Mouse (Mus musculus): Measurements from ENCODE around the gene Cdkal1. TPM values are rescaled to one million over a fixed set of nuclear protein-coding genes. Genes with fewer than 3 reads are reported as not detected.

Cdkal1 gene
- polyA plus RNA-seq, 1 experiment: 5.6 TPM

DNA sequence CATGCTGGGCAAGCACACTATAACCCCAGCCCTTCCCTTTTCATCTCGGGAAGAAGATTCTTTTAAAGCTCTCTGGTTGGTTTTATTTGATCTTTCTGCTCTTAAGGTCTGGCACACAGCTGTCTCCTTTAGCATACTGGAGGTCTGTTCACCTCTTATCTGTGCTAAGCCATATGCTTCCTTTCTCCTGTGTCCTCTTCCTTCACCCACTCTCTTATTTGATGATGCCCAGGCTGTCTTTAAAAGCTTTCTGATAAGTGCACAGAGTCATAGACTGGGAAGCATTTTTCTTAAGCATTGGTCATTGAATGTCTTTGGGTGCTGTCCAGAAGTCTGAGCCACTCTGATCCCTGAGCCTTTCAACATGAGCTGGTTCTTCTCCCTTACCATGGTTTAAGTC, 397.1 kb downstream of the Cdkal1 start:
- Histone ChIP-seq H3K4me3 (no peak overlapping the region), H3K27me3 (ENCODE audit: control insufficient read depth, insufficient read depth, insufficient read length) (no peaks in the 10 kb centered on the region), H3ac (ENCODE audit: control insufficient read depth, insufficient read length) (no peak overlapping the region), H3K79me2 (ENCODE audit: control insufficient read depth, insufficient read depth) (no peaks in the 10 kb centered on the region), H3K4me2 (ENCODE audit: low read depth) (no peak overlapping the region), H3K36me3 (ENCODE audit: control insufficient read depth, insufficient read depth) (no peaks in the 10 kb centered on the region)
- TF ChIP-seq E2F4 (IDR thresholded peaks at IDR 0.05; ENCODE audit: insufficient read depth) (no peak), REST (IDR thresholded peaks at IDR 0.05; ENCODE audit: insufficient read depth, insufficient read length) (no peak), POLR2A (IDR thresholded peaks at IDR 0.05; ENCODE audit: insufficient read length, low read depth) (no peak), CEBPB (IDR thresholded peaks at IDR 0.05; ENCODE audit: insufficient read depth, poor library complexity, severe bottlenecking) (no peak), USF1 (IDR thresholded peaks at IDR 0.05; ENCODE audit: low read depth) (no peak), POLR2AphosphoS2 (IDR thresholded peaks at IDR 0.05; ENCODE audit: insufficient read length, low read depth) (no peak), MAX (IDR thresholded peaks at IDR 0.05; ENCODE audit: low read depth) (no peak), MYOG (IDR thresholded peaks at IDR 0.05; ENCODE audit: control insufficient read depth in 1 of 3, insufficient read depth in 1 of 3, insufficient read length in 2 of 3, low read depth in 2 of 3) (no peak), SRF (IDR thresholded peaks at IDR 0.05; ENCODE audit: control insufficient read depth, insufficient read length, low read depth) (no peak), TCF3 (IDR thresholded peaks at IDR 0.05; ENCODE audit: insufficient read length, low read depth) (no peak), MYOD1 (IDR thresholded peaks at IDR 0.05; ENCODE audit: control insufficient read depth in 1 of 3, insufficient read length in 2 of 3, low read depth in 2 of 3) (no peak), TCF12 (IDR thresholded peaks at IDR 0.05; ENCODE audit: insufficient read depth, poor library complexity, severe bottlenecking) (no peak)

DNA sequence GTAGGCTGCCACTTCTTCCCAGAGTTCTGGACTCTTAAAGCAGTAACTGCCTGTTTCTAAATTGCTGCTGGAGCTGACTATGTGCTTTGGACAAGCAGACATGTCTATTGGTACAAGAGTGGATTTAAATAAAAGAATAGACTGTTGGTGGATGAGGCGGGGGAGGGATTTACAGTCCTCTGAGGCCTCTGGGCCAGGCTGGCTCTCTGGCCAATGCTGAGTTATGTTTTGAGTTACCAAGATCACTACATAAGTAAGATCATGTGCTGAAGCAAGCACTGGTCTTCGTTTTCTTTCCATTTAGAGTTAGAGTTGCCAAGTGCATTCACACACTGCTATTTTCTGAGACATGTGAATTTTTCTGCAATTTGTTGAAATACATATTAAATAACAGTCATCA, 418.4 kb downstream of the Cdkal1 start:
- Histone ChIP-seq H3K4me2 (ENCODE audit: low read depth) (no peak overlapping the region), H3K4me3 (no peak overlapping the region), H3ac (ENCODE audit: control insufficient read depth, insufficient read length) (no peak overlapping the region), H3K79me2 (ENCODE audit: control insufficient read depth, insufficient read depth) (no peaks in the 10 kb centered on the region), H3K36me3 (ENCODE audit: control insufficient read depth, insufficient read depth) (no peaks in the 10 kb centered on the region), H3K27me3 (ENCODE audit: control insufficient read depth, insufficient read depth, insufficient read length) (no peaks in the 10 kb centered on the region)
- no peak for TF ChIP-seq SRF (IDR thresholded peaks at IDR 0.05; ENCODE audit: control insufficient read depth, insufficient read length, low read depth)
- no peak for TF ChIP-seq MYOD1 (IDR thresholded peaks at IDR 0.05; ENCODE audit: control insufficient read depth in 1 of 3, insufficient read length in 2 of 3, low read depth in 2 of 3)
- TF ChIP-seq POLR2A (IDR thresholded peaks at IDR 0.05; ENCODE audit: insufficient read length, low read depth): no peak
- no peak for TF ChIP-seq USF1 (IDR thresholded peaks at IDR 0.05; ENCODE audit: low read depth)
- no peak for TF ChIP-seq POLR2AphosphoS2 (IDR thresholded peaks at IDR 0.05; ENCODE audit: insufficient read length, low read depth)
- no peak for TF ChIP-seq MYOG (IDR thresholded peaks at IDR 0.05; ENCODE audit: control insufficient read depth in 1 of 3, insufficient read depth in 1 of 3, insufficient read length in 2 of 3, low read depth in 2 of 3)
- TF ChIP-seq TCF3 (IDR thresholded peaks at IDR 0.05; ENCODE audit: insufficient read length, low read depth): no peak
- TF ChIP-seq REST (IDR thresholded peaks at IDR 0.05; ENCODE audit: insufficient read depth, insufficient read length): no peak
- TF ChIP-seq TCF12 (IDR thresholded peaks at IDR 0.05; ENCODE audit: insufficient read depth, poor library complexity, severe bottlenecking): no peak
- TF ChIP-seq MAX (IDR thresholded peaks at IDR 0.05; ENCODE audit: low read depth): no peak
- TF ChIP-seq CEBPB (IDR thresholded peaks at IDR 0.05; ENCODE audit: insufficient read depth, poor library complexity, severe bottlenecking): no peak
- TF ChIP-seq E2F4 (IDR thresholded peaks at IDR 0.05; ENCODE audit: insufficient read depth): no peak

DNA sequence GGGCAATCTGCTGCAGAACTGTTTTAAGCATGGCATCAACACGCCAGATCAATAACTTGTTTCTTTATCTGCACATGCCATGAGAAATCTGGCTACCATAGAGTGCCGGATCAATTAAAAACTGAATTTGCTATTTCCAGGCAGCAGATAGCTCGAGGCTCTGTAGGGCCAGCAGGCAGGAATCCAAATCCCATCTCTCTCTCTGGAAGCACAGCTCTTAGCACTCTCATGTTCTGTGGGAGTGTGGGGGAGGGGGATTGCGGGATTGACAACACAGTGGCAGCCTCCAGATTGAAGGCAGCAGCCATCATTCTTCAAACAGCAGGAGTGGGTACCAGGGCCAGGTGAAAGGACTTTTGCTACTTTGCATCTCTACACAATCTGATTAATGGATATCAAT, 420.7 kb downstream of the Cdkal1 start:
- Histone ChIP-seq H3K79me2 (ENCODE audit: control insufficient read depth, insufficient read depth) (no peaks in the 10 kb centered on the region), H3K27me3 (ENCODE audit: control insufficient read depth, insufficient read depth, insufficient read length) (no peaks in the 10 kb centered on the region), H3K4me3 (no peak overlapping the region), H3K4me2 (ENCODE audit: low read depth) (no peak overlapping the region), H3ac (ENCODE audit: control insufficient read depth, insufficient read length) (no peak overlapping the region), H3K36me3 (ENCODE audit: control insufficient read depth, insufficient read depth) (no peaks in the 10 kb centered on the region)
- TF ChIP-seq E2F4 (IDR thresholded peaks at IDR 0.05; ENCODE audit: insufficient read depth): no peak
- no peak for TF ChIP-seq CEBPB (IDR thresholded peaks at IDR 0.05; ENCODE audit: insufficient read depth, poor library complexity, severe bottlenecking)
- no peak for TF ChIP-seq TCF12 (IDR thresholded peaks at IDR 0.05; ENCODE audit: insufficient read depth, poor library complexity, severe bottlenecking)
- TF ChIP-seq POLR2A (IDR thresholded peaks at IDR 0.05; ENCODE audit: insufficient read length, low read depth): no peak
- no peak for TF ChIP-seq TCF3 (IDR thresholded peaks at IDR 0.05; ENCODE audit: insufficient read length, low read depth)
- TF ChIP-seq REST (IDR thresholded peaks at IDR 0.05; ENCODE audit: insufficient read depth, insufficient read length): no peak
- no peak for TF ChIP-seq MYOG (IDR thresholded peaks at IDR 0.05; ENCODE audit: control insufficient read depth in 1 of 3, insufficient read depth in 1 of 3, insufficient read length in 2 of 3, low read depth in 2 of 3)
- TF ChIP-seq SRF (IDR thresholded peaks at IDR 0.05; ENCODE audit: control insufficient read depth, insufficient read length, low read depth): no peak
- no peak for TF ChIP-seq POLR2AphosphoS2 (IDR thresholded peaks at IDR 0.05; ENCODE audit: insufficient read length, low read depth)
- TF ChIP-seq USF1 (IDR thresholded peaks at IDR 0.05; ENCODE audit: low read depth): no peak
- no peak for TF ChIP-seq MYOD1 (IDR thresholded peaks at IDR 0.05; ENCODE audit: control insufficient read depth in 1 of 3, insufficient read length in 2 of 3, low read depth in 2 of 3)
- TF ChIP-seq MAX (IDR thresholded peaks at IDR 0.05; ENCODE audit: low read depth): no peak

DNA sequence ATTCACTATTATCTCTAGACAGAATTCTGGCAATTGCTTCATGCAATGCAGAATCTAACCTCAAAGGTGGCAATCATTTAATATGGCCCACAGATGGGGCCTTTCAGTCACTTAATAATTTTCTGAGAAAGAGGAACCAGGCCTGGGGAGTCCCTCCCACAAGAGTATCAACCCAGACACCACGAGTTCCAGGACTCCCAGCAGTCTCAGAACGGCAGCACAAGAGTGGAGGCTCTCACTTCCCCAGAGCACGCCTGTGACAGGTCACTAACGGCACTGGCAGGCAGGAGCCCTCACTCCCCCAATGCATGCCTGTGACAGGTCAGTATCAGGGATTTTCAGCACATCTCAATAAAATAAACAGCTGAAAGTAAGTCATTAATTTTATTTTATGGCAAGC, 424.6 kb downstream of the Cdkal1 start:
- H3ac ChIP-seq (ENCODE audit: control insufficient read depth, insufficient read length): no peak overlapping the region
- no peaks in the 10 kb centered on the region for H3K36me3 ChIP-seq (ENCODE audit: control insufficient read depth, insufficient read depth)
- H3K4me2 ChIP-seq (ENCODE audit: low read depth): no peak overlapping the region
- TF ChIP-seq POLR2AphosphoS2 (IDR thresholded peaks at IDR 0.05; ENCODE audit: insufficient read length, low read depth) (no peak), MYOD1 (IDR thresholded peaks at IDR 0.05; ENCODE audit: control insufficient read depth in 1 of 3, insufficient read length in 2 of 3, low read depth in 2 of 3) (no peak), MYOG (IDR thresholded peaks at IDR 0.05; ENCODE audit: control insufficient read depth in 1 of 3, insufficient read depth in 1 of 3, insufficient read length in 2 of 3, low read depth in 2 of 3) (no peak), CEBPB (IDR thresholded peaks at IDR 0.05; ENCODE audit: insufficient read depth, poor library complexity, severe bottlenecking) (no peak), TCF3 (IDR thresholded peaks at IDR 0.05; ENCODE audit: insufficient read length, low read depth) (no peak), REST (IDR thresholded peaks at IDR 0.05; ENCODE audit: insufficient read depth, insufficient read length) (no peak), E2F4 (IDR thresholded peaks at IDR 0.05; ENCODE audit: insufficient read depth) (no peak), TCF12 (IDR thresholded peaks at IDR 0.05; ENCODE audit: insufficient read depth, poor library complexity, severe bottlenecking) (no peak), SRF (IDR thresholded peaks at IDR 0.05; ENCODE audit: control insufficient read depth, insufficient read length, low read depth) (no peak), MAX (IDR thresholded peaks at IDR 0.05; ENCODE audit: low read depth) (no peak), POLR2A (IDR thresholded peaks at IDR 0.05; ENCODE audit: insufficient read length, low read depth) (no peak), USF1 (IDR thresholded peaks at IDR 0.05; ENCODE audit: low read depth) (no peak)
- H3K79me2 ChIP-seq (ENCODE audit: control insufficient read depth, insufficient read depth): no peaks in the 10 kb centered on the region
- no peaks in the 10 kb centered on the region for H3K27me3 ChIP-seq (ENCODE audit: control insufficient read depth, insufficient read depth, insufficient read length)
- H3K4me3 ChIP-seq: no peak overlapping the region

Data from myocyte (in vitro differentiated cells).